ENCODE assay signal across 18 mouse cellular contexts in genomic region chr17:29256507-29256906, GRCm38 (mm10). TPM values are rescaled to one million over a fixed set of nuclear protein-coding genes. Genes with fewer than 3 reads are reported as not detected.
DNase-seq lines count a peak whose midpoint lies in the region; ATAC-seq and TF ChIP-seq lines count a peak whose summit lies in the region.
"Had no signal": no experiment of that assay in that cellular context is flagged by ENCODE, and none has a peak within 500 bp of the region (broad histone marks: within the 10 kb centered on the region; RNA-seq: fewer than 3 reads in every experiment).

No protein-coding gene starts in this region.

- peak overlapping the region; percentile 35 for H3K27ac ChIP-seq in kidney, adult 2 months (ENCODE audit: insufficient read depth, low read depth, low read length)
- H3K27ac ChIP-seq: forebrain, embryonic 12.5 days; hindbrain, embryonic 15.5 days; intestine, embryonic 15.5 days; limb, embryonic 15.5 days; liver, embryonic 15.5 days had no signal

- TF ChIP-seq CTCF in kidney, adult 2 months (conservative IDR thresholded peaks at IDR 0.05; ENCODE audit: insufficient read depth, insufficient read length, low read depth, low read length): no peak

- no peak overlapping the region for H3K4me3 ChIP-seq in kidney, adult 2 months (ENCODE audit: insufficient read depth, low read depth, low read length)
- peak overlapping the region; percentile 20 for H3K4me3 ChIP-seq in megakaryocyte, embryonic 14.5 days (replicated peaks)
- H3K4me3 ChIP-seq: forebrain, embryonic 12.5 days; hindbrain, embryonic 15.5 days; intestine, embryonic 15.5 days; limb, embryonic 15.5 days; liver, embryonic 15.5 days had no signal

- 66% methylated on average over 6 of the region's 6 CpGs for WGBS in kidney, adult 2 months

- H3K36me3 ChIP-seq in kidney, adult 2 months (ENCODE audit: control insufficient read depth, insufficient read depth, low read length): no peaks in the 10 kb centered on the region
- peaks cover 85% of the 10 kb centered on the region for H3K36me3 ChIP-seq in megakaryocyte, embryonic 14.5 days (replicated peaks; ENCODE audit: low read length)

- ATAC-seq in megakaryocyte, adult 5-6 weeks (ENCODE audit: poor library complexity, severe bottlenecking): no peak
- ATAC-seq: intestine, embryonic 15.5 days had no signal

- no peak for TF ChIP-seq POLR2A in kidney, adult 2 months (IDR thresholded peaks at IDR 0.05; ENCODE audit: low read depth, low read length)

- peak; percentile 91 for DNase-seq in heart, adult 11 months
- DNase-seq in heart, adult 9 months (ENCODE audit: low spot score in 2 of 2): no peak
- no peak for DNase-seq in kidney, adult 2 months
- DNase-seq in kidney, postnatal 10 days: no peak
- no peak for DNase-seq in layer of hippocampus, postnatal 25 days (ENCODE audit: extremely low spot score in 1 of 2, low spot score in 1 of 2)
- DNase-seq: cerebellum, adult 2 months; gastrocnemius, postnatal 10 days; lung, postnatal 4 days; right cerebral cortex, postnatal 4 days; thymus, adult 2 months had no signal

- peaks cover 12% of the 10 kb centered on the region for H3K9me3 ChIP-seq in megakaryocyte, embryonic 14.5 days
- H3K9me3 ChIP-seq: forebrain, embryonic 12.5 days; hindbrain, embryonic 15.5 days; intestine, embryonic 15.5 days; limb, embryonic 15.5 days; liver, embryonic 15.5 days had no signal

- peaks cover 34% of the 10 kb centered on the region for H3K4me1 ChIP-seq in kidney, adult 2 months (ENCODE audit: control insufficient read depth, insufficient read depth, low read length)
- peaks cover 93% of the 10 kb centered on the region for H3K4me1 ChIP-seq in megakaryocyte, embryonic 14.5 days

- no peaks in the 10 kb centered on the region for H3K27me3 ChIP-seq in kidney, adult 2 months (replicated peaks; ENCODE audit: control insufficient read depth, insufficient read depth, low read length)
- H3K27me3 ChIP-seq in megakaryocyte, embryonic 14.5 days (replicated peaks): no peaks in the 10 kb centered on the region
- H3K27me3 ChIP-seq: CH12.LX; forebrain, embryonic 12.5 days; hindbrain, embryonic 15.5 days; intestine, embryonic 15.5 days; limb, embryonic 15.5 days; liver, embryonic 15.5 days had no signal

RNA-seq across cellular contexts. Expression of gene Ppil1, which starts 7.5 kb away (rescaled TPM):
- polyA plus RNA-seq in kidney, adult 2 months (2012; rRNA removed): 21.5 and 23.5 TPM in 2 replicates
- 21.6 and 33.2 TPM in 2 replicates for polyA plus RNA-seq in megakaryocyte, embryonic 14.5 days (2012; ENCODE audit: insufficient read depth, low replicate concordance)
- 37.5 and 39.4 TPM in 2 replicates for total RNA-seq in megakaryocyte, adult 5-6 weeks (2015)
- total RNA-seq in megakaryocyte, adult 5-6 weeks (2017): 53.6 and 57.3 TPM in 2 replicates
- 10 to 100 TPM; 17.7 to 19.6 TPM for total RNA-seq in layer of hippocampus, postnatal 25 days (2021)

RNA-seq across cellular contexts. Expression of gene BC004004, which starts 12.1 kb away (rescaled TPM):
- 219 and 228 TPM in 2 replicates for polyA plus RNA-seq in kidney, adult 2 months (2012; rRNA removed)
- polyA plus RNA-seq in megakaryocyte, embryonic 14.5 days (2012; ENCODE audit: insufficient read depth, low replicate concordance): 20.3 and 30.8 TPM in 2 replicates
- total RNA-seq in megakaryocyte, adult 5-6 weeks (2015): 65.8 and 70.1 TPM in 2 replicates
- 81.0 and 89.2 TPM in 2 replicates for total RNA-seq in megakaryocyte, adult 5-6 weeks (2017)
- total RNA-seq in layer of hippocampus, postnatal 25 days (2021): 10 to 100 TPM; 96.8 to 96.9 TPM

RNA-seq across cellular contexts. Expression of gene Cpne5, which starts 18.5 kb away (rescaled TPM):
- polyA plus RNA-seq in kidney, adult 2 months (2012; rRNA removed): 0.78 and 1.2 TPM in 2 replicates
- 13.0 and 15.2 TPM in 2 replicates for polyA plus RNA-seq in megakaryocyte, embryonic 14.5 days (2012; ENCODE audit: insufficient read depth, low replicate concordance)
- 0.25 TPM in 1 of 2 replicates, not detected in the other for total RNA-seq in megakaryocyte, adult 5-6 weeks (2015)
- total RNA-seq in megakaryocyte, adult 5-6 weeks (2017): not detected in 2 replicates
- 10 to 100 TPM; 37.7 to 41.8 TPM for total RNA-seq in layer of hippocampus, postnatal 25 days (2021)

Comparison
In these comparisons a context has a peak if more than half of its experiments do, and no peak if none do; other contexts are left out.
1. RNA of gene Cpne5, which starts 18.5 kb away (total RNA-seq): 37.7 to 41.8 TPM in layer of hippocampus, postnatal 25 days; 0.25 TPM in megakaryocyte, adult 5-6 weeks; every median in the first group is over 10 times any median in the second.